Mouse (Mus musculus) forebrain, embryonic 16.5 days (tissue): ENCODE results near the gene Pagr1b. TPM values are rescaled to one million over a fixed set of nuclear protein-coding genes. Genes with fewer than 3 reads are reported as not detected.

Experiments used
- ATAC-seq: fragments of 200-750 bp; cut with Nextera tagmentation; 2 replicates; pipeline ENCODE4 v1.8.0; 2017; ENCODE audit warnings: mild to moderate bottlenecking, moderate library complexity
- H3K27ac ChIP-seq: fragments of 300-500 bp; sonication (generic); 2 replicates; pipeline ENCODE4 v1.5.1; 2014; ENCODE audit warnings: low read length, control low read depth
- H3K27me3 ChIP-seq: fragments of 300-500 bp; sonication (generic); replicated peaks from 2 replicates; pipeline ENCODE4 v1.6.1; 2014; ENCODE audit warnings: low read length; ENCODE audit not compliant: control insufficient read depth, insufficient read depth
- H3K36me3 ChIP-seq: fragments of 300-500 bp; sonication (generic); 2 replicates; pipeline ENCODE4 v1.6.1; 2014; ENCODE audit not compliant: control insufficient read depth, insufficient read depth
- H3K4me1 ChIP-seq: fragments of 300-500 bp; sonication (generic); replicated peaks from 2 replicates; pipeline ENCODE4 v1.6.1; 2014; ENCODE audit warnings: low read length; ENCODE audit not compliant: control insufficient read depth, insufficient read depth
- H3K4me2 ChIP-seq: fragments of 300-500 bp; sonication (generic); 2 replicates; pipeline ENCODE4 v1.6.1; 2014; ENCODE audit warnings: mild to moderate bottlenecking, low read length, control low read depth
- H3K4me3 ChIP-seq: fragments of 300-500 bp; sonication (generic); replicated peaks from 2 replicates; pipeline ENCODE4 v1.5.1; 2014; ENCODE audit warnings: mild to moderate bottlenecking, low read length, control low read depth
- H3K9ac ChIP-seq: fragments of 300-500 bp; sonication (generic); replicated peaks from 2 replicates; pipeline ENCODE4 v1.6.1; 2014; ENCODE audit warnings: low read depth, low read length, control low read depth
- H3K9me3 ChIP-seq: fragments of 300-500 bp; sonication (generic); 2 replicates; pipeline ENCODE4 v1.6.1; 2016; ENCODE audit warnings: low read length; ENCODE audit not compliant: control insufficient read depth
- WGBS: fragments of 180-500 bp; shearing (Covaris S2); extraction: QIAGEN DNeasy Blood & Tissue Kit; methylation state at CpG from one replicate; pipeline ENCODE4 v1.1.7; 2014; 5-methylcytosine and 5-hydroxymethylcytosine counted together
- polyA plus RNA-seq: library from polyadenylated mRNA; unstranded; fragments of >200 nt; fragmentation: Nextera tagmentation; extraction: Ambion mirVana; gene quantifications from 2 replicates; pipeline ENCODE4 v1.2.1, GENCODE M21; 2015

Gene Pagr1b
- polyA plus RNA-seq, 1 experiment from 2014 or later = not detected

- H3K27ac ChIP-seq = peak overlapping the region; percentile 97
- peak overlapping the region; percentile 83 for H3K4me2 ChIP-seq
- ATAC-seq = 0 out of 2 replicates have a peak, but pooled peaks have one; percentile 0
- H3K4me1 ChIP-seq = peaks cover 55% of the 10 kb centered on the region
- 2% methylated on average over 10 of the region's 10 CpGs for WGBS
- no peaks in the 10 kb centered on the region for H3K9me3 ChIP-seq
- H3K36me3 ChIP-seq = peaks cover 11% of the 10 kb centered on the region; the same call in 1 of the 2 replicates
- peak overlapping the region; percentile 62 for H3K4me3 ChIP-seq
- no peaks in the 10 kb centered on the region for H3K27me3 ChIP-seq
- H3K9ac ChIP-seq = peak overlapping the region; percentile 85
These were observed 203 bp downstream of the Pagr1b start for GRCm38 (mm10) chr7:127016081-127016480.

- 96% methylated on average over 12 of the region's 12 CpGs for WGBS
These were observed 1.3 kb downstream of the Pagr1b start for GRCm38 (mm10) chr7:127014993-127015392.

GRCm38 (mm10) chr7:127014320-127014719 lies 2.0 kb downstream of the Pagr1b start, which contains the start of gene Mvp:
Gene Mvp, minus strand, starts transcription at chr7:127014621.
- peak within 1 kb of the TSS; percentile 13; the same call in 1 of the 2 replicates for H3K4me2 ChIP-seq
- H3K36me3 ChIP-seq = peaks cover 11% of the 10 kb centered on the region; the same call in 1 of the 2 replicates
- peak within 1 kb of the TSS; percentile 21 for H3K4me3 ChIP-seq
- 79% methylated on average over 11 of the region's 11 CpGs for WGBS
- H3K27me3 ChIP-seq = no peaks in the 10 kb centered on the region
- no peak for ATAC-seq
- H3K9me3 ChIP-seq = no peaks in the 10 kb centered on the region
- H3K4me1 ChIP-seq = peaks cover 39% of the 10 kb centered on the region
- H3K27ac ChIP-seq = no peak within 1 kb of the TSS
- no peak within 1 kb of the TSS for H3K9ac ChIP-seq

More at GRCm38 (mm10) chr7:127014993-127015392, 1.3 kb downstream of the Pagr1b start:
- Histone ChIP-seq H3K36me3 (peaks cover 11% of the 10 kb centered on the region; the same call in 1 of the 2 replicates), H3K4me1 (peaks cover 46% of the 10 kb centered on the region), H3K27ac (no peak overlapping the region), H3K27me3 (no peaks in the 10 kb centered on the region), H3K4me2 (no peak overlapping the region), H3K9me3 (no peaks in the 10 kb centered on the region), H3K4me3 (no peak overlapping the region), H3K9ac (no peak overlapping the region)
- no peak for ATAC-seq

DNA sequence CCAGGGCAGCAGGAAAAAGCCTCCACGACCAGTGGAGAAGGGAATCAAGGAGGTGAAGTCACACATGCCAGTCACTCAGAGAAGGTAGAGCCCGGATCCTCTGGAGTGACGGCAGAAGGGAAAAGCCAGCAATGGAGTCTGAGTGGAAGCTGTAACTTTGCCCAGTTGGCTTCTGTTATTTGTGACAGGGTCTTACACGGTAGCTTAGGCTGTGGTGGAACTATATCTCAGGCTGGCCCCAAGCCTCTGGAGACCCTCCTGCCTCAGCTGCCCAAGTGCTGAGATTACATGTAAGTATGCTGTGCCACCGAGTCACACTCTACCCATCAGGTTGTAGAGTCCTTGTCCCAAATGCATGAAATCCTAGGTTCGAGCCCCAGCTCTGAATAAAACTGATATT lies 2.9 kb downstream of the Pagr1b start:
- 93% methylated on average over 6 of the region's 6 CpGs for WGBS
- Histone ChIP-seq H3K27me3 (no peaks in the 10 kb centered on the region), H3K9me3 (no peaks in the 10 kb centered on the region), H3K4me2 (no peak overlapping the region), H3K27ac (no peak overlapping the region), H3K4me3 (no peak overlapping the region), H3K4me1 (peaks cover 37% of the 10 kb centered on the region), H3K9ac (no peak overlapping the region), H3K36me3 (peaks cover 11% of the 10 kb centered on the region; the same call in 1 of the 2 replicates)
- no peak for ATAC-seq

GRCm38 (mm10) chr7:127012845-127013244 lies 3.4 kb downstream of the Pagr1b start:
- no peak overlapping the region for H3K27ac ChIP-seq
- no peaks in the 10 kb centered on the region for H3K9me3 ChIP-seq
- H3K9ac ChIP-seq = no peak overlapping the region
- WGBS = 97% methylated on average over 10 of the region's 10 CpGs
- no peak overlapping the region for H3K4me3 ChIP-seq
- H3K36me3 ChIP-seq = peaks cover 11% of the 10 kb centered on the region; the same call in 1 of the 2 replicates
- ATAC-seq = no peak
- H3K4me1 ChIP-seq = peaks cover 37% of the 10 kb centered on the region
- H3K27me3 ChIP-seq = no peaks in the 10 kb centered on the region
- no peak overlapping the region for H3K4me2 ChIP-seq

DNA sequence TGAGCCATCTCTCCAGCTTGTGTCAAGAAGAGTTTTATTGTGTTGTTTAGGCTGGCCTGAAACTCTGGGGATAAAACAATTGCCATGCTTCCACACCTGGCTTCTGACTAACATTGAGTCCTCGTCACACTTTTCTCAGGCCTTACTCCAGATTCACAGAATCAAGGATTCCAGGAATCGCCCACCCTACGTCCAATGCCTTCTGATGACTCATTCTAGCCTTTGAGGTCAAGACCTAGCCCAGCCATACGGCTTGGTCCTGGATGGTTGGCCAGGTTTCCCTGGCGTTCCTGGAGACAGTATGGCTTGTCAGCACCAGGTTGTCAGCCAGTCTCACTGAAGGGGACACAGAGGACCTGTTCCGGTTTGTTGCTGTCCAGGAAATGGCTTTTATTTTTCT lies 3.9 kb downstream of the Pagr1b start:
- H3K4me3 ChIP-seq = no peak overlapping the region

DNA sequence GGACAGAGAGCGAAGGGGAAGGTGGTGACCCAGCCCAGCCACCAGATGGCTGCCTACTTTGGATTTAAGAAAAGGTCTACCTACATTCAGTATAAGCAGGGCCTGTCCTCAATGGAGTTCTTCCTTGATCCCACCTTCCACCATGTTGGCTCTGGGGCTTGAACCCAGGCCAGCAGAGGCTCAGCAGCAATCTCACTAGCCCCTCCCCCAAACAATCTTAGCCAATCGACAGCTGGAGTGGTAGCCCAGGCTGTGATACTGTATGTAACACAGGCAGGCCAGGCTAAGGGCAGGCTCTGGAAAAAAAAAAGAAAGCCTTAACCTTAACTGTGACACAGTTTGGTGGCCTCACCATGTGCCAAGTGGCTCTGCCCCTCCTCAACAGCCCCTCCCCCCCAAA lies 4.6 kb downstream of the Pagr1b start:
- Histone ChIP-seq H3K9ac (no peak overlapping the region), H3K4me1 (peaks cover 32% of the 10 kb centered on the region), H3K4me2 (no peak overlapping the region), H3K27me3 (no peaks in the 10 kb centered on the region), H3K9me3 (no peaks in the 10 kb centered on the region), H3K4me3 (no peak overlapping the region), H3K27ac (no peak overlapping the region), H3K36me3 (peaks cover 11% of the 10 kb centered on the region; the same call in 1 of the 2 replicates)
- WGBS = 84% methylated on average over 2 of the region's 2 CpGs
- ATAC-seq = no peak

More for the DNA sequence above, 3.9 kb downstream of the Pagr1b start:
- Histone ChIP-seq H3K4me1 (peaks cover 32% of the 10 kb centered on the region), H3K36me3 (peaks cover 11% of the 10 kb centered on the region; the same call in 1 of the 2 replicates), H3K27ac (no peak overlapping the region), H3K9ac (no peak overlapping the region), H3K27me3 (no peaks in the 10 kb centered on the region), H3K4me2 (no peak overlapping the region), H3K9me3 (no peaks in the 10 kb centered on the region)
- ATAC-seq = no peak
- WGBS = 91% methylated on average over 6 of the region's 6 CpGs

- H3K9me3 ChIP-seq = no peaks in the 10 kb centered on the region
- ATAC-seq = no peak
- H3K27me3 ChIP-seq = no peaks in the 10 kb centered on the region
- no peak overlapping the region for H3K27ac ChIP-seq
- no peak overlapping the region for H3K4me3 ChIP-seq
- 95% methylated on average over 2 of the region's 2 CpGs for WGBS
- no peak overlapping the region for H3K9ac ChIP-seq
- H3K4me2 ChIP-seq = no peak overlapping the region
- H3K4me1 ChIP-seq = peaks cover 30% of the 10 kb centered on the region
- H3K36me3 ChIP-seq = peaks cover 11% of the 10 kb centered on the region; the same call in 1 of the 2 replicates
These were observed 5.2 kb downstream of the Pagr1b start for GRCm38 (mm10) chr7:127011051-127011450.

DNA sequence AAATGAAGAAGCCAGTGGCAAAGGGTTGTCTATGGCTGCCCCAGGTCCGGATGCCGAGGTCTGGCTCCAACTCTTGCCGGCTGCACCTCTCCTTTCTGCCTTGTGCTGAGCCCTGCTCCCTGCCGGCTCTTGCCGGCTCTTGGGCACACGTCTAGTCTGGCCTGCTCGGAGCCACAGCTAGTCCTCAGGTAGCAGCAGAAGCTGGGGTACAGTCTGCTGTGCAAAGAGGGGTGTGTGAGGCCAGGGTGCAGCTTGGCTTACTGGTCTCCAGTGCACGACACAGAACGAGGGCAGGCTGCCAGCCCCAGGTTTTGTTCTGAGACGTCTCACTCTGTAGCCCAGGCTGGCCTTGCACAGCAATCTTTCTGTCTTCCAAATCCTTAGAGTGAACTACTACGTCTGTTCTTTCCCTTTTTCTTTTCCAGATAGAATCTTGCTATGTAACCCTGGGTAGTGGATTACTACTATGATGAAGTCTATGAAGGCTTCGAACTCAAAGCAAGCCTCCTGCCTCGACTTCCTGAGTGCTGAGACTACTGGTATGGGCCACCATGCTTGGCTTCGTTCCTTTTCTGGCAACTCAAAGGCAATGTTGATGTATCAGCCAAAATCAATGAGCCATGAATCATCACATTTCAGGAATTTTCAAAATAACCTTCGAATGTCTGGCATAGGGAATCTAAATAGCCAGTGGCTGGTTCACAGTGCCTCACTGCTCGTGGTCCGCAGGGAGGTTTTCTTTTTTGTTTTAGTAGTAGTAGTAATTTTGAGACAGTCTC lies 6.8 kb downstream of the Pagr1b start:
- no peaks in the 10 kb centered on the region for H3K27me3 ChIP-seq
- H3K27ac ChIP-seq = peak overlapping the region; percentile 91
- 0 out of 2 replicates have a peak, but pooled peaks have one; percentile 11 for ATAC-seq
- peaks cover 18% of the 10 kb centered on the region for H3K4me1 ChIP-seq
- no peak overlapping the region for H3K4me3 ChIP-seq
- 75% methylated on average over 17 of the region's 17 CpGs for WGBS
- H3K36me3 ChIP-seq = peaks cover 8% of the 10 kb centered on the region; the same call in 1 of the 2 replicates
- H3K9me3 ChIP-seq = no peaks in the 10 kb centered on the region
- no peak overlapping the region; the same call in 1 of the 2 replicates for H3K9ac ChIP-seq
- H3K4me2 ChIP-seq = no peak overlapping the region
